Mouse (Mus musculus) CH12.LX (cell line): ENCODE measurements around the gene Kalrn. TPM values are rescaled to one million over a fixed set of nuclear protein-coding genes. Genes with fewer than 3 reads are reported as not detected.
A peak's percentile ranks its signal among the peaks of the same experiment; 100 is the strongest.

ENCODE experiments used
- DNase-seq: peaks from one replicate; pipeline ENCODE4 v3.0.0-alpha.2; 2013; ENCODE audit errors: extremely low read depth
- H3K27ac ChIP-seq: 2 replicates; pipeline ENCODE4 v1.5.1; 2012; ENCODE audit warnings: low read depth, mild to moderate bottlenecking, control low read depth, moderate library complexity; ENCODE audit not compliant: insufficient read depth
- H3K27me3 ChIP-seq: replicated peaks from 2 replicates; pipeline ENCODE3; 2012; ENCODE audit warnings: inconsistent platforms
- H3K36me3 ChIP-seq, 2 experiments: replicated peaks in 1 of 2; 2 replicates each; pipeline versions ENCODE3 to v1.6.1; 2012; ENCODE audit warnings: inconsistent platforms in 1 of 2, low read length in 1 of 2, mild to moderate bottlenecking in 1 of 2, mixed read lengths in 1 of 2, moderate library complexity in 1 of 2; ENCODE audit not compliant: control insufficient read depth in 1 of 2, insufficient read depth in 1 of 2
- H3K4me1 ChIP-seq, 2 experiments: 2 replicates each; pipeline ENCODE4 v1.6.1; 2012; ENCODE audit warnings: inconsistent platforms in 1 of 2, moderate library complexity in 1 of 2; ENCODE audit not compliant: insufficient read depth in 2 of 2, control insufficient read depth in 1 of 2
- H3K4me2 ChIP-seq: 2 replicates; pipeline ENCODE4 v1.6.1; 2012; ENCODE audit warnings: low read depth, mild to moderate bottlenecking, control low read depth; ENCODE audit not compliant: poor library complexity, insufficient read depth, severe bottlenecking
- H3K4me3 ChIP-seq, 3 experiments: fragments of 150-350 bp in 1 of 3; sonication (generic) in 1 of 3; replicated peaks in 1 of 3; 2 replicates each; pipeline versions ENCODE3 to v1.5.1; 2011 to 2012; ENCODE audit warnings: low read depth in 2 of 3, low read length in 2 of 3, mild to moderate bottlenecking in 2 of 3, moderate library complexity in 2 of 3, control low read depth in 1 of 3, improper control_type of control experiment in 1 of 3, inconsistent platforms in 1 of 3, mixed read lengths in 1 of 3; ENCODE audit not compliant: poor library complexity in 1 of 3
- H3K79me2 ChIP-seq: replicated peaks from 2 replicates; pipeline ENCODE4 v1.6.1; 2012; ENCODE audit warnings: mild to moderate bottlenecking, moderate library complexity; ENCODE audit not compliant: control insufficient read depth, poor library complexity, insufficient read depth, severe bottlenecking; ENCODE audit errors: extremely low read depth
- H3K9ac ChIP-seq: 2 replicates; pipeline ENCODE4 v1.6.1; 2012; ENCODE audit warnings: low read depth, mild to moderate bottlenecking, control low read depth, moderate library complexity; ENCODE audit not compliant: insufficient read depth
- H3K9me3 ChIP-seq: replicated peaks from 2 replicates; pipeline ENCODE3; 2012; ENCODE audit warnings: low read length, inconsistent platforms, mixed read lengths
- CHD1 ChIP-seq: IDR thresholded peaks from 2 replicates; pipeline ENCODE4 v1.6.1; 2012; ENCODE audit warnings: low read depth, low read length, improper control_type of control experiment, inconsistent platforms
- CHD2 ChIP-seq: IDR thresholded peaks from 2 replicates; pipeline ENCODE4 v1.6.1; 2011; ENCODE audit warnings: low read length, improper control_type of control experiment
- CTCF ChIP-seq, 2 experiments: IDR thresholded peaks in 1 of 2; conservative IDR thresholded peaks in 1 of 2; 2 replicates each; pipeline ENCODE4 v1.5.1; 2011 to 2012; ENCODE audit warnings: low read depth in 2 of 2, low read length in 2 of 2, improper control_type of control experiment in 1 of 2, inconsistent platforms in 1 of 2, mild to moderate bottlenecking in 1 of 2, moderate library complexity in 1 of 2
- E2F4 ChIP-seq: IDR thresholded peaks from 2 replicates; pipeline ENCODE4 v1.6.1; 2011; ENCODE audit warnings: low read depth, low read length, improper control_type of control experiment; ENCODE audit not compliant: insufficient replicate concordance
- ELF1 ChIP-seq: IDR thresholded peaks from 2 replicates; pipeline ENCODE4 v1.6.1; 2014; ENCODE audit warnings: low read depth, mild to moderate bottlenecking, inconsistent platforms, low read length, improper control_type of control experiment
- EP300 ChIP-seq: IDR thresholded peaks from 2 replicates; pipeline ENCODE4 v1.6.1; 2011; ENCODE audit warnings: low read length, improper control_type of control experiment
- GABPA ChIP-seq: IDR thresholded peaks from 2 replicates; pipeline ENCODE4 v1.6.1; 2012; ENCODE audit warnings: low read depth, low read length, improper control_type of control experiment, inconsistent platforms; ENCODE audit not compliant: insufficient replicate concordance
- HCFC1 ChIP-seq: IDR thresholded peaks from 2 replicates; pipeline ENCODE4 v1.6.1; 2012; ENCODE audit warnings: low read depth, mild to moderate bottlenecking, inconsistent platforms, low read length, improper control_type of control experiment
- JUN ChIP-seq: IDR thresholded peaks from 2 replicates; pipeline ENCODE4 v1.6.1; 2011; ENCODE audit warnings: low read depth, mild to moderate bottlenecking, low read length, improper control_type of control experiment, moderate library complexity; ENCODE audit not compliant: insufficient read depth
- KAT2A ChIP-seq: IDR thresholded peaks from 2 replicates; pipeline ENCODE4 v1.6.1; 2012; ENCODE audit warnings: low read length, improper control_type of control experiment, inconsistent platforms; ENCODE audit not compliant: insufficient replicate concordance
- MAX ChIP-seq: IDR thresholded peaks from 2 replicates; pipeline ENCODE4 v1.6.1; 2011; ENCODE audit warnings: low read length, improper control_type of control experiment
- MEF2A ChIP-seq: IDR thresholded peaks from 2 replicates; pipeline ENCODE4 v1.6.1; 2014; ENCODE audit warnings: low read depth, mild to moderate bottlenecking, inconsistent platforms, low read length, improper control_type of control experiment, borderline replicate concordance
- POLR2AphosphoS2 ChIP-seq: IDR thresholded peaks from 2 replicates; pipeline ENCODE4 v1.6.1; 2011; ENCODE audit warnings: low read depth, low read length, improper control_type of control experiment
- RAD21 ChIP-seq: IDR thresholded peaks from 2 replicates; pipeline ENCODE4 v1.6.1; 2011; ENCODE audit warnings: low read depth, mild to moderate bottlenecking, low read length, improper control_type of control experiment, moderate library complexity
- RCOR1 ChIP-seq: conservative IDR thresholded peaks from 2 replicates; pipeline ENCODE4 v1.6.1; 2012; ENCODE audit warnings: low read depth, mild to moderate bottlenecking, inconsistent platforms, low read length, improper control_type of control experiment
- SMC3 ChIP-seq: IDR thresholded peaks from 2 replicates; pipeline ENCODE4 v1.6.1; 2011; ENCODE audit warnings: low read depth, low read length, improper control_type of control experiment
- TBP ChIP-seq: conservative IDR thresholded peaks from 2 replicates; pipeline ENCODE4 v1.6.1; 2011; ENCODE audit warnings: low read depth, low read length, improper control_type of control experiment
- UBTF ChIP-seq: IDR thresholded peaks from 2 replicates; pipeline ENCODE4 v1.6.1; 2012; ENCODE audit warnings: low read depth, mild to moderate bottlenecking, inconsistent platforms, low read length, improper control_type of control experiment, moderate library complexity
- USF2 ChIP-seq: conservative IDR thresholded peaks from 2 replicates; pipeline ENCODE4 v1.6.1; 2011; ENCODE audit warnings: low read depth, low read length, improper control_type of control experiment
- ZKSCAN1 ChIP-seq: IDR thresholded peaks from 2 replicates; pipeline ENCODE4 v1.6.1; 2012; ENCODE audit warnings: low read depth, inconsistent platforms, low read length, improper control_type of control experiment, borderline replicate concordance
- ZMIZ1 ChIP-seq: IDR thresholded peaks from 2 replicates; pipeline ENCODE4 v1.6.1; 2012; ENCODE audit warnings: low read depth, mild to moderate bottlenecking, inconsistent platforms, low read length, improper control_type of control experiment
- ZNF384 ChIP-seq: IDR thresholded peaks from 2 replicates; pipeline ENCODE4 v1.6.1; 2012; ENCODE audit warnings: low read depth, low read length, improper control_type of control experiment, inconsistent platforms
- dilution Hi-C: fragments of 300-500 bp; cut with MboI; formaldehyde crosslinking; loops from 2 replicates; pipeline ENCODE4 v1.14.3; 2020; ENCODE audit warnings: low sequenced_read_pairs; ENCODE audit not compliant: extremely low pct_unique_long_range_greater_than_20kb, extremely low pct_ligation_motif_present
- in situ Hi-C: fragments of 300-500 bp; cut with MboI; formaldehyde crosslinking; loops from 3 replicates; pipeline ENCODE4 v1.14.3; 2019; ENCODE audit warnings: low sequenced_read_pairs, low pct_ligation_motif_present, low pct_unique_long_range_greater_than_20kb, mixed read lengths
- polyA plus RNA-seq: library from polyadenylated mRNA; unstranded; fragments of >175 nt; gene quantifications from 2 replicates; pipeline ENCODE4 v1.2.1, GENCODE M21; 2012; ENCODE audit warnings: low read depth; ENCODE audit not compliant: insufficient read length
- total RNA-seq, 2 experiments: library from RNA; depleted of rRNA; stranded (reverse); fragments of 300-350 nt in 1 of 2; fragments of >200 nt in 1 of 2; gene quantifications; 2 replicates each; pipeline ENCODE4 v1.2.3; 2012 to 2014

Kalrn gene
- total and polyA plus RNA-seq, 3 experiments, result 0.08 to 0.09 TPM; not detected in 1

DNA sequence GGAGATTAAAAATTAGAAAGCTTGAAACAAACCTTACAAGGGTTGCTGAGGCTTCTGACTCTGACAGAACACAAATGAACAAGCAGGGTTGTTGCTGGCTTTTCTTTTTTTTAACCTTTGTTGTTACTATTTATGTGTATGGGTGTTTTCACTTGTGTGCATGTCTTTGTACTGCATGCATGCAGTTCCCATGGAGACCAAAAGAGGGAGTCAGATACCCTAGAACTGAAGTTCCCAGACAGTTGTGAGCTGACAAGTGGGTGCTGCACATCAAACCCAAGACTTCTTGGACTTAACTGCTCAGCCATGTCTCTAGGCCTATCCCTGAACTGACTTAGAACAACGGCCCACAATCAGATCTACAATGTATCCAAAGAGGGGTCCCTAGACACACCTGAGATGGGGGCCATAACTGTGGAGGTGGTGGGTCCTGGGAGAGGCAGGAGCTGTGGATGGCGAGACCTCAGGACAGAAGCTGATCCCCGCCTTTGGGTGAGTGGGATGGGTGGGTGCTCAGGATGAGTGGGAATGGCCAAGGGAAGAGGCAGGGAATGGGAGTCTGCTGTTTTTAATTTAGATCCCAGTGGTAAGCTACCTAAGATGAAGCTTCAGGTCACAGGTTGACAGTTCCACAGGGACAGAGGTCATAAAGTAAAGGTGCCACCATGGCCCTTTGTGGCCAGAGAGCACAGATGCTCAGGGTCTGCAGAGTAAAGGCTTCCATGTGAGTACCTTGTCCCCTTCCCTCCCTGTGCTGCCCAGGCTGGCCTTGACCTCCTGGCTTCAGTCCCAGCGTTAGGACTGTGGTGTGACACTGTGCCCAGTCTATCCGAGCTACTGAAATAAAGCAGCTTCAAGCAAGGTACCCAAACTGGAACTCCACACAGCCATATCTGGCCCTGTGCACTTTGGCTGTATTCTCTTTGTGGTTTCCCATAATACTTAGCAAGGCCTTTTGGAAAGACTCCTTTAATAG, 490.6 kb downstream of the Kalrn start:
- Histone ChIP-seq H3K4me3 (no peak overlapping the region), H3K4me2 (no peak overlapping the region), H3K27ac (no peak overlapping the region), H3K9ac (no peak overlapping the region), H3K4me1 (peaks cover 2 to 14% of the 10 kb centered on the region in 2 experiments; a peak in 2 of 4 replicates), H3K79me2 (no peaks in the 10 kb centered on the region), H3K9me3 (no peaks in the 10 kb centered on the region), H3K36me3 (no peaks in the 10 kb centered on the region), H3K27me3 (peaks cover 22% of the 10 kb centered on the region)
- in situ Hi-C loops, result no loop called here
- dilution Hi-C loops, result no loop called here
- no peak for TF ChIP-seq ZMIZ1
- TF ChIP-seq ZKSCAN1, result no peak
- no peak for TF ChIP-seq CHD1
- TF ChIP-seq RCOR1, result no peak
- peak; percentile 34 for TF ChIP-seq RAD21
- no peak for TF ChIP-seq ZNF384
- TF ChIP-seq GABPA, result no peak
- TF ChIP-seq KAT2A, result no peak
- no peak for TF ChIP-seq E2F4
- TF ChIP-seq POLR2AphosphoS2, result no peak
- no peak for TF ChIP-seq CHD2
- TF ChIP-seq CTCF (conservative IDR thresholded peaks at IDR 0.05 in 1 of 2, IDR thresholded peaks at IDR 0.05 in 1 of 2; ENCODE audit: low read depth in 2 of 2, low read length in 2 of 2), result peak; percentile 9 to 46; a peak in 2 of 4 replicates
- no peak for TF ChIP-seq TBP
- TF ChIP-seq HCFC1, result no peak
- peak; percentile 18; the same call in 1 of the 2 replicates for TF ChIP-seq SMC3
- no peak for TF ChIP-seq MEF2A
- no peak for TF ChIP-seq EP300
- no peak for TF ChIP-seq ELF1
- no peak for TF ChIP-seq UBTF
- no peak for TF ChIP-seq JUN
- no peak for TF ChIP-seq USF2
- TF ChIP-seq MAX, result no peak
- DNase-seq, result peak; percentile 13
